Mouse (Mus musculus) lung, postnatal 0 days (tissue): ENCODE results near the gene Akirin1.

Experiments
- CTCF ChIP-seq: IDR thresholded peaks from 2 replicates; pipeline ENCODE4 v1.5.1; 2016; ENCODE audit warnings: antibody characterized with exemption, mild to moderate bottlenecking
- EP300 ChIP-seq: IDR thresholded peaks from 2 replicates; pipeline ENCODE4 v1.6.1; 2016; ENCODE audit warnings: antibody characterized with exemption, mild to moderate bottlenecking, control low read depth

DNA sequence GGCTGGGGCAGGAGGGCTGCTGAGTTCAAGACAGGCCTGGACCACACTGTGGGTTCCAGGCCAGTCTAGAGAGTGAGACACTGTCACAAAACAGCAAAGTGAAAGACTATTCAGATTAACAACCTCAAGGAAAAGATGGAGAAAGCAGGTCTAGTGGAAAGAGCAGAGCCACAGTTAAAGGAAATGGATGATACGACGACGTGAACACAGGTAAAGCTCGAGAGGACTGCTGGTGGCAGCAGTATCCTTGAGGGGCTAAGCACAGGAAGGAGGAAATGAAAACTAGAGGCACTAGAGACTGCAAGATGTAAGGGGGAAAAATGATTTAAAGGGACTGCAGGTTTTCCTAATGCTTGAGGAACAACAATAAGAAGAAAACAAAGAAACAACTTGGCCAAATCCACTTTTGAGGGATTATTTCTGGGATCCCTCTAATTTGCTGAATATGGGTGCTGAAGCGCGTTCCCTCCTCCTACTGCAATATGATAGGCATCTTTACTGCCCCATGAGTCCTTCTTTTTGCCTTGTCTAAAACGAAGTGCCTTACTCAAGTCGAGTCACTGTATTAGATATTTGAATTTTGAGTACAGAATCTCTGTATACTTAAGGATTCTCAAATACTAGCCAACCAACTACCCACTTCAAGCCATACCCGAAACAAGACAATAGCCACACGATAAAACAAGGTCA lies 1.3 kb downstream of the Akirin1 start:
- no peak for TF ChIP-seq CTCF
- TF ChIP-seq EP300: no peak
